Mouse (Mus musculus): ENCODE results near the gene Cyfip2.

- TF ChIP-seq CTCF (IDR thresholded peaks at IDR 0.05; ENCODE audit: low read depth, low read length) (no peak), POLR2A (IDR thresholded peaks at IDR 0.05; ENCODE audit: insufficient read depth, low read length) (no peak)
Measured at GRCm38 (mm10) chr11:46217686-46218085, 95.0 kb downstream of the Cyfip2 start.
